In genomic region chr9:124280576-124281447, GRCm38 (mm10) we compare ENCODE assay signal across 7 mouse cellular contexts. TPM values are rescaled to one million over a fixed set of nuclear protein-coding genes. Genes with fewer than 3 reads are reported as not detected.
DNase-seq lines count a peak whose midpoint lies in the region; ATAC-seq and TF ChIP-seq lines count a peak whose summit lies in the region.

No protein-coding gene starts in this region.

- peaks cover 9% of the 10 kb centered on the region for H3K36me3 ChIP-seq in intestine, embryonic 16.5 days (ENCODE audit: control insufficient read depth, insufficient read depth, low read length)
- H3K36me3 ChIP-seq in midbrain, embryonic 10.5 days: peaks cover 34% of the 10 kb centered on the region

- H3K4me1 ChIP-seq in cortical plate, adult 2 months (ENCODE audit: control insufficient read depth, insufficient read depth, low read length): no peaks in the 10 kb centered on the region
- peaks cover 12% of the 10 kb centered on the region for H3K4me1 ChIP-seq in intestine, embryonic 16.5 days (ENCODE audit: control insufficient read depth, insufficient read depth, low read length)
- peaks cover 18% of the 10 kb centered on the region for H3K4me1 ChIP-seq in midbrain, embryonic 10.5 days

- no peaks in the 10 kb centered on the region for H3K27me3 ChIP-seq in intestine, embryonic 16.5 days (replicated peaks; ENCODE audit: control insufficient read depth, insufficient read depth, low read length)
- no peaks in the 10 kb centered on the region for H3K27me3 ChIP-seq in midbrain, embryonic 10.5 days (ENCODE audit: low read depth, poor library complexity, severe bottlenecking)

- H3K4me2 ChIP-seq in intestine, embryonic 16.5 days (ENCODE audit: low read depth, low read length): peak overlapping the region; percentile 78

- no peak for TF ChIP-seq CTCF in cortical plate, adult 2 months (IDR thresholded peaks at IDR 0.05; ENCODE audit: extremely low read depth, insufficient read depth, low read length)

- TF ChIP-seq POLR2A in cortical plate, adult 2 months (IDR thresholded peaks at IDR 0.05; ENCODE audit: extremely low read depth, insufficient read depth, low read length): no peak

- no peak overlapping the region for H3K27ac ChIP-seq in cortical plate, adult 2 months (ENCODE audit: insufficient read depth, low read length)
- 0 out of 2 replicates have a peak overlapping the region, but pooled peaks have one; percentile 40 for H3K27ac ChIP-seq in intestine, embryonic 16.5 days (ENCODE audit: low read length)
- H3K27ac ChIP-seq in midbrain, embryonic 10.5 days (replicated peaks): no peak overlapping the region

- ATAC-seq in intestine, embryonic 16.5 days: 0 out of 2 replicates have a peak, but pooled peaks have one; percentile 0

- peak overlapping the region; percentile 65; the same call in 1 of the 2 replicates for H3K4me3 ChIP-seq in cortical plate, adult 2 months (ENCODE audit: insufficient read depth, low read length)
- H3K4me3 ChIP-seq in intestine, embryonic 16.5 days (ENCODE audit: low read length): peak overlapping the region; percentile 90
- peak overlapping the region; percentile 85 for H3K4me3 ChIP-seq in midbrain, embryonic 10.5 days

- peak overlapping the region; percentile 82; the same call in 1 of the 2 replicates for H3K9ac ChIP-seq in intestine, embryonic 16.5 days (ENCODE audit: low read depth, low read length)

- DNase-seq in spleen, adult 12 weeks (ENCODE audit: low spot score): peak; percentile 4
- DNase-seq in spleen, postnatal 36 days (ENCODE audit: low spot score in 2 of 2): no peak
- no peak for DNase-seq in midbrain, embryonic 10.5 days (ENCODE audit: low spot score)
- DNase-seq in retina, postnatal 1 day: no peak
- DNase-seq in embryo, embryonic 10.5 days (ENCODE audit: low spot score): no peak

- H3K9me3 ChIP-seq in intestine, embryonic 16.5 days (ENCODE audit: control insufficient read depth, low read length): peaks cover 4% of the 10 kb centered on the region; the same call in 1 of the 2 replicates
- H3K9me3 ChIP-seq in midbrain, embryonic 10.5 days (replicated peaks): peaks cover 29% of the 10 kb centered on the region; the same call in 1 of the 2 replicates

- 68% methylated on average over 2 of the region's 2 CpGs for WGBS in intestine, embryonic 16.5 days
- WGBS in midbrain, embryonic 10.5 days: 90% methylated on average over 2 of the region's 2 CpGs

RNA-seq across cellular contexts. Expression of gene 2010315B03Rik, which starts 31.7 kb away (rescaled TPM):
- polyA plus RNA-seq in cortical plate, adult 2 months (2012; rRNA removed): 17.4 and 18.5 TPM in 2 replicates
- polyA plus RNA-seq in intestine, embryonic 16.5 days (2015; fragmentation: Nextera tagmentation; extraction: Ambion mirVana): 14.8 and 15.7 TPM in 2 replicates
- polyA plus RNA-seq in midbrain, embryonic 10.5 days (2016; fragmentation: Nextera tagmentation; extraction: Ambion mirVana): 8.5 and 9.9 TPM in 2 replicates
